Mouse (Mus musculus) lung, adult 18-20 months (tissue): ENCODE measurements at regions not wholly inside any gene's neighbourhood (a gene's known extent, or its start where the extent isn't known, plus 50 kb on each side); places are given as distances from the start of the nearest gene placed in this dataset.

ENCODE experiments used
- DNase-seq, 2 experiments: peaks; one replicate each; pipeline ENCODE4 v3.0.0; 2022; ENCODE audit warnings: mixed read lengths in 2 of 2

DNA sequence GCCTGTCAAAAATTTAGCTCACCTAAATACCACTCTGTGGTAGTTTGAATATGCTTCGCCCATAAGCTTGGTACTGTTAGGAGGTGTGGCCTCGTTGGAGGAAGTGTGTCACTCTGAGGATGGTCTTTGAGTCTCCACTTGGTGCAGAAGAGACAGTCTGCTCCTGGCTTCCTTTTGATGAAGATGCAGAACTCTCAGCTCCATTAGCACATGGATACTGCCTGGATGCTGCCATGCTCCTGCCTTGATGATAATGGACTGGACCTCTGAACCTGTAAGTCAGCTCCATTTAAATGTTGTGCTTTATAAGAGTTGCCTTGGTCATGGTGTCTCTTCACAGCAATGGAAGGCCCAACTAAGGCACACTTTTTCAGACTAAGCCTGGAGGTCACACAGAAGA is 56.9 kb upstream of the Pik3r1 start:
- DNase-seq = no peak

DNA sequence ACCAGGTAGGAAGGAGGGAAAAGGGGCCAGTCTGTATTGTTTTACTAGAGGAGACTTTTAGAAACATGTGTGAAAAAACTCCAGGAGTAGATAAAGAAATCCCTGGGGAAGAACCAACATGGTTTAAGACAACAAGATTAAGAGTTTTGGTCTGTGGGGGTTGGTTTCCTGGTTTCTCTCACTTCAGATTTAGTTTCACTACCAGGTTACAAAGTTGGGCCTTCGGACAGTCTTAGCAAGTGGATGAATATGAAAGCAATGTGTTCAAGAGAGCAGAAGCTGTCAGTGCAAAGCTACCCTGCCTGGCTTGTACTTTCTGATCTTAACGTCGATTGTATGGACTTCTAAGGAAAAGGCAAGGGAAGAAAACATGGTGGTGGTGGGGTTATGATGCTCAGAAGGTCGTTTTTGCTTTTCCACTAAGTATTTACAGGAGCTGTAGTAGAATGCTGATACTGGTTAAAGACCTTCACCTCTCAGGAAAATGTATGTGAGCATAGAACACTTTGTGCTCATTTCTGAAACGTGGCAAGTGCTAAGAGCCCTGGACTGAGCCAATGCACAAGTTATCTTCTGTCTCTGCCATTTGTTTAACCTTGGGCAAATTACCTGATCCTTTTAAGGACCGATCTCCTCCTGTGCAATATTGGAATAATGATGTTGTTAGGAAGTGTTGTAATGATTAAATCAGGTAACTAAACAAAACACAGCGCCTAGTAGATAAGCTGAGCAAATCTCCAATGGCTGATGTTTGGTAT is 64.0 kb upstream of the Pik3r1 start:
- no peak for DNase-seq

DNA sequence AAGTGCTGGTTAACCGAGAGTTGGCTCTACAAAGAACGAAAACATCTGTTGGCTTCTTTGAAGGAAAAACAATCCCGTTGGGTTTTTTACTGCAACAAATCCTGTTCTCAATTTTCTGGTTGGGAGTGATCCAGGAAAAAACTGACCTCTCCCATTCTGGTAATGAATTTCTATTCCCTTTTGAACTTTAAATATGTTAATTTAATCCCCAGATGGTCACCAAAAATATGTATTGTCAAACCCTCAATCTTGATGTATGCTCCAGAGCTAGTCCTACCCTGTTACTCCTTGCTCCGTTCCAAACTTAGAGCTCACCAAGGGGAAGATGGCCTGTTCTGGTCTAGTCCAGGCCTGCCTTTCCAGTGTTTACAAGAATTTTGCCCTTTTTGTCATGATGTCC is 66.5 kb upstream of the Pik3r1 start:
- DNase-seq = no peak

DNA sequence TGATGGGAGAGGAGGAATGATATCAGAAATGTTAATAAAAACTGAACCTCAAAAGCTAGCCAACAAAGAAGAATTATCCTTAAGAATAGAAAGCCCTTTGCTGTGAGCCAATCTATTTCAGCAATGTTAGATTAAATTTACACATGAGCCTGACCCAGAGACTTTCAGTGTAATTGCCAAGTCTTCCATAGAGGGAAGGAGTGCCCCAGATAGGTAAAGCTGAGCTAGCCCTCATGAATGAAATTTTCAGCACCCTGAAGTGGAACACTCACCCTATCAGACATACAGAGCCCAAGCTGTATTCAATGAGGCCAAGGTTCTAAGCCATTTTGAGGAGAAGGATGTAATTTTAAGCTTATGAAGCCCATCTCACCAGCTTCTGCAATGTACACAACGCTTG is 69.0 kb upstream of the Pik3r1 start:
- DNase-seq = no peak

DNA sequence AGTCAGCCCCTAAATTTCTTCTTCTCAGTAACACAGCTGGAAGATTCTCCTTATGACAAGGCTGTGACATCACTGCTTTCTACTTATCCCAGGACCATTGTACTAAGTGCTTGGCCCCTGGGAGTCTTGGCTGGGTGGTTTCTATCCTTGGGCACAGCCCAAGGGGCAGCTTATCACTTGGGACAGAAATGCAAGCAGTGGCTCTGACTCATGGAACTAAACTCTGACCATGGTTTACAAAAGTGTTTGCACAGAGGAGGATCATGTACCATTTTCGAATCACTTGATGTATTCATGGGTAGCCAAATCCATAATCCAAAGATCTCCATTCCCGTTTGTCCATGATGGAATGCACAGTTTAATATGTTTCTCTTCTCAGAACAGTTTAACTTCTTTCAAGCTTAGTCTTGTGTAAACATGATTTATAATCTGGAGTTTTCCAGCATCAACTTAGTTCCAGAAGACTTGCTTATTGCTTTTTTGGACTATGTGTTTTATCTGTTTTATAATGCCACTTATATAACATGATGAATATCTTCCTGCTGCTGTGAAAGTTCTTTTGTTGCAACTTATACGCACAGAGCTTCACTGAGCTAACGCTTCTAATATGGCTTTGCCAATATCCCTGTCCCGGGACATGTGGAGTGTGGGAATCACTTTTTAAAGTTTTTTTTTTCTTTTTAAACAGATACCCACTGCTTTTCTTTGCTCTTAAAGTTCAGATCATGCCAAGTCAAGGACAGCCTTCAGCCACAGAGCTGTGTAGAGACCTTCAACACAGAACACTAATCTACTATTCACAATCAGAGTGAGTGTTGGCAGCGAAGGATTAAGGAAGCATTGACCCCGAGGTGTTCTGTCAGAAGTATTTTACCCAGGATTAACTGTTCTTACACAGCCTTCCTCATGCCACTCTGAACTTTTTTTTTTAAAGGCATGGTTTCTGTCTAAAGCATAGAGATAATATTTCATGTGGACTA is 76.7 kb upstream of the Pik3r1 start:
- DNase-seq = no peak

DNA sequence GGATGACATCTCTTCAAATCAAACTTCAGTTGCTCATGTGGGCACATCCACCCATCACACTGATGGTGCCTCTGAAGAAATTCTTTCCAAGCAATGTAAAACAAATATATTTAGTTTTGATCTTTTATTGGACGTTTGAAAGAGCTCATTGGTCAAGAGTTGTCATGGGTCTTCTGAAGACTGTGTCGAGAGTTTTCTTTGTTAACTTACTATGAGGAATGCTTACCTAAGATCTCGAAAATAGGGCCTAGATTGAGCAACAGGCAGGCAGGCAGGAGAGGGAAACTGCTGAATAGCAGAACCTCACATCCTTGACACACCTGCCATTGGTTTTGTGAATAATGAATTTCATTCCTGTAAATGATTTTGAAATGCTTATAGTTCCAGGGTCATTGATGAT is 78.0 kb upstream of the Pik3r1 start:
- DNase-seq = peak; percentile 52 to 56

DNA sequence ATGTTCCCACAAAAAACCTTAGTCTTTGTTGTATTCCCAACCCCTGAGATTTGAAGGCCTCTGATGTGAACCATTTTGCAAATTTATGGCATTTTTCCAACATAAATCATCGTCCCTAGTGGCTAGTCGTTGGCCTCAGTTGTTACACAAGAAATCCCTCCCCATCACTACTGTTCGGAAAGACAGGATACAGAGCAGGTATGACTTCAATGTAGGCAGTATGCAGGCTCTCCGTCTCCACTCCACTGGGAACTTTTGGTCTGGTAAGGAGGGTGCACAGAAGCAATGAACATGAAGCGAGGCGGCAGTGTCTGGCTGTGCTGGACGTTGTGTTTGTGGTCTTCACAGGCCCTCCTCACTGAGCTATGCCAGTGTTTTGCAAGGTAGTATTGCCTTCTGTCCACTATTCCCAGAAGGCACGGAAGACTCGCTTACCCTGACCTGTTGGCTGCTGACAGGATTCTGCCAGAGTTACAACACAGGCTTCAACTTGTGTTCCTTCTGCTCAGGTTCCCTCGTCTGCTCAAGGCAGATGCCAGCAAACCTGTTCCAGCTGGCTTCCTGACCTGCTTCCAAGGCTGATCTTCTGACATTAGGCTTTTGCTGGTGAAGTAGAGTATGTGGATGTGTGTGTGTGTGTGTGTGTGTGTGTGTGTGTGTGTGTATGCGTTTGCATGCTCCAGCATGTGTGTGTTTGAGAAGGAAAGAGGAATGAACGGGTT is 80.0 kb upstream of the Pik3r1 start:
- DNase-seq = peak in 1 of 2 experiments; percentile 31

DNA sequence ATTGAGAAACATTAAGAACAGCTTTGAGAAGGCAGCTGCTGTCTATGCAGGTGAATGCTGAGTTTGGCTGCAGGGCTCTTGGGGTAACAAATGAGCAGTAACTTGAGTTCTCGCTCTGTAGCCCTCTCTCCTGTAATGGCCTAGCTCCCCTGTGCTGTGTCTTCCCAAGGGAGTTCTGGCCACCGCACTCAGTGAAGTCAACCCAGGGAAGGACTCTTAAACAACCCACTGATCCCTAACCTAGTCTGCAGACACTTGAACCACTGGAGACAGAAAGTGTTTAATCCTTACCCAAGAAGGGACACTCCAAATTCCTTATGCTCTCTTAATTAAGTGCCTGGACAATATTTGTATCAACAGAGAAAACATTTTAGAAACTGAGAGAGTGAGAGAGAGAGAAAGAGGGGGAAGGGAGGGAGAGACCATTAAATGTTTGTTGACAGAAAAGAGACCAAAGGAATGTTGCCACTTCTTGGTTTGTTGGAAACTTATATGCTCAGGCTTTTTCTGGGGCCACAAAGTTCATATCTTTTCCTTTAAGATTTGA is 80.7 kb upstream of the Pik3r1 start:
- peak in 1 of 2 experiments; percentile 28 for DNase-seq

DNA sequence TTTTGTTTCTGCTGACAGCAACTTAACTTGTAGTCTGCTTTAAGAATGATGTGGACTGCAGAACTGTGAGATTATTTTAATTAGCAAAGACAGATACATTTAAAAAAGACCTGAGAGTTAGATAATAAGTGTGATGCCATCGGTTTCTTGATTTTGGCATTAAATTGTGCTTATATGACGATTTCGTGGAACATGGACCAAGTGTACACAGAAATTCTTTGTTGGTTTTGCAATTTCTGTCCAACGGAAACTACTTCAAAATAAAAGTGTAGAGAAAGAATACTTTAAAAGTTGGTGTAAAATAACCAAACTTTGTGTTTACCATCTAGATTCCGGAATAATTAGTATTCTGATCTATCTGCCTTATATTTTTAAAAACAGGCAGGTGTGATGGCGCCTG is 81.4 kb upstream of the Pik3r1 start:
- DNase-seq = no peak

DNA sequence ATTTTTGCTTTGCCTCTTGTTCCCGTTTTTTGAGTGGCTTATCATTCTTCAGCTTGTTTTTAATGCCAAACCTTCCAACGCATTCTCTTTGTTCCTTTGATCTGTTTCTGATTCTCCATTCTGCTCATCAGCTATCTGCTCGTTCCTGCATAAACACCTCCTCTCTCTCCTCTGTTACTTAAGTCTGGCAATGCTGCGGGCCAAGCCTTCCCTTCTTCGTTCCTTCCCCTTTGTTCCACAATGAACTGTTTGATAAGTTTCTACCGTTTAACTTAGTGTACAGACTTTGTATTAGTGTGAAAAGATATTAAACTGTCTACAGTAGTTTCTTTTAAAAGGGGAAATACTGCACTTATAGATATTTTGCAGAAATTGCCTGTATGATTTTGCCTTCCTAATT is 83.3 kb upstream of the Pik3r1 start:
- DNase-seq = no peak

DNA sequence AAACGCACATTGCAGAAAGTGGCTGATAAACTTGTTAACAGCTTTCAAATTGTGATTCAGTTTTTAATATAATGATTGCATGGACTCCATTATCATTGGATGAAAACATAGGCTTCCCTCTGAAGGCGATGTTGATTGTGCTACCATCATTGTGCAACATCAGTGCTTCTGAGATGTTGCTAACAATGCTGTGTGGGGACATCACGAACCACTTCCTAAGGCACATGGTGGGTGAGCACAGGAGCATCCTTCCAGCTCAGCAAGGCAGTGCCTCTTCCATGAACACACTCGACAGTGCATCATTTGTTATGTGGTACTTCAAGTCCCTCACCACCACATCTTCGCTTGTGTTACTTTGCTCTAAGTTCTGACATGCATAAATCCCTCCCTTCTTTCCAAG is 84.9 kb upstream of the Pik3r1 start:
- DNase-seq = no peak

DNA sequence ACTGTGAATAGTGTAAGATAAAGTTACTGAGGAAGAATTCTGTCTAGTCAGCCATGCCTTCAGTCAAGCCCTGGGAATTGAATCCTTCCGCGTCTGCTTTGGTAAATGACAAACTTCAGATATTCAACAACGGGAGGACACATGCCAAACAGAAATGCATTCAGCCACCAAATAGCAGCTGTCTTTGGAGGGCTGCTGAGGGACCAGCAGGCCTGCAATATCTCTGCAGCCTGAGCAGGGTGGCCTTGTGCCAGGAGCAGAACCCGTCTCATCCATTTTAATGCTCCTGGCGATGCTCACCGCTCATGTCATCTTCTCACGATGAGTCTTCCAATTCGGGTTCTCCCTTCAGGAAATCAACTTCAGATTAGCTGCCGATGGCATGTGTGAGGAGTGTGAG is 87.1 kb upstream of the Pik3r1 start:
- DNase-seq = no peak

DNA sequence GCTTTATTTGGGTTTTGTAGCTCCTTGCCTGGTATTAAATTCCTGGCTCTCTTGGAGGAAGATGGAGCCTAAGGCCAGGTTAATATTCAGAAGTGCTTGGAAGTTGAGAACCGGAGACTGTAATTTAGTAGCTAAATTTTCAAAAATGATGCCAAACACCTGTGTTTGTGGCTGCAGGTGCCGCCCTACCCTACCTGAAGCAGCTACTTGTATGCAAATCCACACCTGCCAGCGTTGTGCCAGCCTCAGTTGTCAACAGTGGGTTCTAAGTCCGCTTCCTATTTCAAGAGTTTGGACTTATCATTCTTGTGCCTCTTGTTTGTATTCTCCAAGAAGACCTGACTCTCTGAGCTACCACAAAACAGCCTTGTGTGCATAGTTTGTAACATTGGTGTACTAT is 92.7 kb upstream of the Pik3r1 start:
- DNase-seq = no peak

DNA sequence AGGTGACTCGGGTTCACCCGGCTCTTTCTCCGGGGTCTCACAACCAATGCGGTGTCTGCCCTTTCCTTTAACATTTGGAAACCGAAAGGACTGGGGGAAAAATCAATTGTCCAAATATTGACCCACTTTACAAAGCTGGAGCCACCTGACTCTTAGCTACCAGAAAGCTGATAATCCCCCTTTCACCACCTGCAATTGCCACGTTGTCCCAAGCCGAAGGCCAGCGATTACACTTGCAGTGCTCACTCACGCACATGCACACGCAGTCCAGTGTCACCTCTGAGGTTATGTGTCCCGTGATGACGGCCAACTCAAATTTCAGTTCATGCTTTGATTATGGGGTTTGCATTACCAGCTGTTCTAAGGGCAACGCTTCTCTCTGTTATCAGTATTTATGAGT is 94.0 kb upstream of the Pik3r1 start:
- DNase-seq = no peak

DNA sequence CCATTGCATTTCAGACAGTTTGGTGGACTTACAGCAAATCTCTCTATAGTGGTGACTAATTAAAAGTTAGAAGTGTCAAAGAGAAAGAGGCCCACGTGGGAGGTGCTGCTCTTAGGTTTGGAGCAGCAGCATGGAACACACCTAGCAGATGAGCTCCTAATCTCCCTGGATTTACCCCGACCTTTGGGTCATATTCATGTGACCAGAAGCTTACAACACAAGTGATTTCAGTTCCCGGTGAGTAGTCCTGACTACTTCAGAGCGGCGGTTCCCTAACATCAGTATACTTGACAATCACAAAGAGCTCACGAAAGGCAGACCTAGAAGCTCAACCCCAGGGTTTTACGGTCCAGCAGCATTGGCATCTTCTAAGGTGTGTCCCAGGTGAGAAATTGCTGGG is 95.0 kb upstream of the Pik3r1 start:
- no peak for DNase-seq

DNA sequence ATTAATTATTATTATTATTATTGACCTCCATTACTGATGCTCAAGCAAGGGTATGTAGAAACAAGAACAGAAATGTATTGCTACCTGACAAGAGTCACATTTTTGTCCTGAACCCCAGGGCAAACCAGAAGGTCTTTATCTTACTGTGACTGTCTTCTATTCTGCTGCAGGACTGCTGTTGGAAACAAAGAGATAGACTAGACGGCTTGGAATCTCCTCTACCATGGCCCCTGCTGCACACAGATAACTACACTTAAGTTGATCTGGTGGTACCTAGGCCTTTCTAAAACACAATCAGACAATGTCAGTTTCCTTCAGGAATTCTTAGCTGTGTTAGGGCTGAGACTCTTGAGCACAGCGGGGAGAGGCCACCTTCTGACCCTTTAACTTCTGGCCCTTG is 95.6 kb upstream of the Pik3r1 start:
- no peak for DNase-seq

DNA sequence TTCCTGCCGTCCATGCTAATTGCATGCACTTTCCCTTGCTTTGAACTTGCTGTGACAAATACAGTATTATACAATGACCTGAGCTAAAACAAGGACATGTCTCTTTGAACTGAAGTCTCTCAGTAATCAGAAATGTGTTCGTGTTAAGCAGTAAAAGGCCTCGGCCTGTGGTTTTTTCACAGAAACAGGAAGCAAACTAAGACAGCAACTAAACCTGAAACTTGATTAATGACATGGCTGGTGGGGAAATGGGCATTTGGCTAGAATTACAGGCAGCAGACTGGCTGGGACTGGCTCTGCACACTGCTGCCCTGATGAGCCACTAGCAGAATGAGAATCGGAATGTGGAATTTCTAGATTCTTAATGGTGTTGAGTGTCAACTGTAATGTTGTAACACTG is 98.8 kb upstream of the Pik3r1 start:
- peak in 1 of 2 experiments; percentile 36 for DNase-seq

DNA sequence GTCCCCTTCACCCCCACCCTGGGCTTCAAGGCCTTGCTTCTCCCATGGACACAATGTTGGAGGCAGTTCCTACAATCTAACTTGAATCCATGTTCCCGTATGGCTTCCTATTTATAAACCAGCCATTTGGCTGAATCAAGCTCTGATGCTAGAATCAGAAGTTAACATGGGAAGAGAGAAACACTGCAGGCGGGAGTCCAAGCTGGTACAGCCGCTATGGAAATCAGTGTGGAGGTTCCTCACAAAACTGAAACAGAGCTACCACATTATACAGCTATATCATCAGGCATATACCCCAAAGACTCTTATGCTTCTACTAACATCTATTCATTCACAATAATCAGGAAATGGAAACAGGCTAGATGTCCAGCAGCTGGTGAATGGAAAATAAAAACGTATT is 106.7 kb upstream of the Pik3r1 start:
- DNase-seq = no peak

DNA sequence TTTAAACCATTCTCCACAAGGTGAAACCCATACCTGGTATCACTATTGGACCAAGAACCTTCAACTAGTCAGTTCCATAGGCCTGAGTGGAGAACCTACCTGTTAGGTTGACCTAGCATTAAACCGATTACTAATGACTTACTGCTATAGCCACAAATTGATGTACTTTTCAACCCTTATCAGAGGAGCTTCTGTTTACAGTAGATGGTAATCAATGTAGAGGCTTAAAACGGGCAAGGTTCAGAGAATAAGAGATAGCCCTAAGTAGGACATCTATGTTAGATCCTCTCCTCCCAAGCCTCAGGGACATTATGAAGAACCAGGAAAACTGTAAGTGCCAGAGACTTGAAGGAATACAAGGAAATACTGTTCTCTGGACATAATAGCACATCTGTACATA is 108.1 kb upstream of the Pik3r1 start:
- no peak for DNase-seq

DNA sequence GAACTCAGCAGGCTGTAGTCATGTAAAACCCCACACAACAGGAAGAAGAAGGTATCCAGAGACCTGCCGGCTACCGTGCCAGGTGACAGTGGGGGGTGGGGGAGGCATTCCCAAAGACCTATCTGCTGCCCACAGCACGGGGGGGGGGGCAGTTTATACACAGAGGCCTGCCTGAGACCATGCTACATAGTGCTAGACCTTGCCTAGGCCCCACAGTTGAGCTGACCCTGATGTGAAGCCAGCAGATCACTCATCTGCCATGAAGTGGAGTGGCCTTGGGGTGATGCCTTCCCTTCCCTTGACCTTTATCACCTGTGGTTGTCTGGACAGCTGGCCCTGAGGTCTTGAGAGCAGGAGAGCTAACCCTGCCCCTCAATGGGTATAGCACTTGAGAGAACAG is 108.6 kb upstream of the Pik3r1 start:
- DNase-seq = no peak

DNA sequence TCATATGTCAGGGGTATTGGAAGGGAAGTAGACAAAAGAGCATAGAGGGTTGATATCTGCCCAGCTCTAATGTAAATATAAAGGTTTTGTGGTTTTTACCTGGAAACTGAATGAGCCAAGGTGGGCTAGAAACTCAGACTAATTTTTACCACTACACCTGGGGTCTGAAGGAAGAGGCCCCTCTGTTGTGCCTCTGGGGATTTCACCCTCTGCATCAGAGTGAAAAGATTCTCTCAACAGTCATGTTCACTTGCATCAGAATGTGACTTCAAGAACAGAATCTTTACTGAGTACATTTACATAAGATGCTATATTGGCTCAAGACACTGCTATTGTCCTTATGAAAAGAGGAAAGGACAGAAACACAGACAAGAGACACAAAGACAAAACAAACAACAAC is 110.2 kb upstream of the Pik3r1 start:
- DNase-seq = no peak

DNA sequence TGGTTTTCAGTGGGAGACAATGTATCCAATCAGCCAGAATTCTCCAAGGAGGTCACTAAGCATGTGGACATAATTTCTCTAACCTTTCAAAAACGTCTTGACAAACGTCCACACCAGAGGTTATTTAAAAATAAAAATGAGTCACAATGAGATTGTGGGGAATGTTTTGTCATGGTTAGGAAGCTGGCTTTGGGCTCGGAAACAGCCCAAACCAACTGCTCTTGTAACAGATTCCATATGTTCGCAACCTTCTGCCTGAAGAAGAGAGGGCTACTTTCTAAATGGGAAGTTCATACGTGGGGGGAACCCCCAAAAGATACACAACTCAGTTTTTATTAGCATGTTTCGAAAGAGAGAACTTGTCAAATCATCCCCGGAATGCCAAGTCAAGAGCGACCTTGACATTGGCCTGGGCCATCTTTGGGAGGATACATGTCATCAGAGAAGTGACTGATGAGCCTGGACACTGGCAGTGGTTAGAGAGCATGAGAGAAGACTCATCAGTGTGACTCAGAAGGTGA is 111.6 kb upstream of the Pik3r1 start:
- peak in 1 of 2 experiments; percentile 7 for DNase-seq

DNA sequence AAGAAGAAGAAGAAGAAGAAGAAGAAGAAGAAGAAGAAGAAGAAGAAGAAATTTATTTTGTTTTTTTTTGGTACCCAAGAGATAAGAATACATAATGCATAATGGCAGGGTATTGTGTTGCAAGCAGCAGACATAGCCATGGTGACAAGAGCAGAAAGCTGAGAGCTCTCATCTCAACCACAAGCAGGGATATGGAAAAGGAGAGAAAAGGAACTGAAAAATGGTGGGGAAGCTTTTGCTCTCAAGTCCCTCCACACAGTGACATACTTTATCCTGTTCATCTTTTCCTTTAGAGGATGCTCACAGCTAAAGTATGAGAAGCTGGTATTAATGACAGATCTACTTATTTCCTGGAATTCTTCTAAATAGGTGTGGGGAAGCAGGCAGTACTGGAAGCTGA is 115.2 kb upstream of the Pik3r1 start:
- no peak for DNase-seq
